Mouse (Mus musculus): ENCODE measurements around the gene Prr5l.
A peak's percentile ranks its signal among the peaks of the same experiment; 100 is the strongest.

Gene Prr5l

GRCm38 (mm10) chr2:101882998-101883397 lies at the start of gene Prr5l:
TSS of gene Prr5l (minus strand) at chr2:101883027.
- no peak for DNase-seq

GRCm38 (mm10) chr2:101932169-101932936 lies 49.5 kb upstream of the Prr5l start:
- peak; percentile 29 to 39 for DNase-seq

- DNase-seq, result no peak
Measured at GRCm38 (mm10) chr2:101925591-101926188, 42.9 kb upstream of the Prr5l start.

- DNase-seq, result no peak
Measured at GRCm38 (mm10) chr2:101925183-101925582, 42.4 kb upstream of the Prr5l start.

DNA sequence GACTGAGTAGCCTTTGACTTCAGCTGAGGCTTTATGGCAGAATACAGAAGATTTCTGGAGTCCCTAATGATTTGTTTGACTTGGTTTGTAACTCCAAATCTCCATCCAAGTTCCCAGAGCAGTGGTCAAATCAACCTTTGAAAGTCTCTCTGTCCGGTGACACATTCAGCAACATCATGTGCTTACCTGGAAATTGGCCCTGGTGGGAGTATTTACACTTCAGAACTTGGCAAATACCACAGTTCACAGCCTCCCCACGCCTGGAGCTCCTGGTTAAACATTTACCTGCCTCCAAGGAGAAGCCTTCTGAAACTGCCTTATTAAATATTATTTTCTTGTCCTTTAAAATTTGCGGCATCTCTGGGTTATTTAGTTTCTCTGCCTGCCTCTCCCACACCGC lies 40.4 kb upstream of the Prr5l start:
- no peak for DNase-seq

- DNase-seq, result no peak
Measured at GRCm38 (mm10) chr2:101922302-101922701, 39.5 kb upstream of the Prr5l start.

DNA sequence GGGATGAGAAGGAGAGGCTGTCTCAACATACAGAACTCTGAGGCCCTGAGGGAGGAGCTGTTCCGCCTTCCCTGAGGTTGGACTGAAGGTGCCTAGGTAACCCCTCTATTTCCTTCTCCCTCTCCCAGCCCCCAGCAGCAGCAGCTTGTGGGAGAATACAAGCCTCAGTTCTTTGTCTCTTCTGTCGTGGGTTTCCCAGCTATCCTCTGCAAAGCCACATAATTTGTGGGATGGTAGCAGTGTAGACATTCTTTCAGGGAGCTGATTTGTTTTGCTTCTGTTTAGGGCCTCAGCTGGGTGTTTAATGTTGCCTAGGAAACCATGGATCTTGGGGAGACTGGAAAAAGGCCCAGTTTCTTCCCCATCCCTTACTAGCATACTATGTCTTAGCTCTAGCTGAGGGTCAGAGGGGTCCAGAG lies 37.3 kb upstream of the Prr5l start:
- DNase-seq, result no peak

GRCm38 (mm10) chr2:101918518-101918917 lies 35.7 kb upstream of the Prr5l start:
- DNase-seq, result no peak

- peak; percentile 84 to 90 for DNase-seq
Measured at GRCm38 (mm10) chr2:101909326-101910080, 26.7 kb upstream of the Prr5l start.

DNA sequence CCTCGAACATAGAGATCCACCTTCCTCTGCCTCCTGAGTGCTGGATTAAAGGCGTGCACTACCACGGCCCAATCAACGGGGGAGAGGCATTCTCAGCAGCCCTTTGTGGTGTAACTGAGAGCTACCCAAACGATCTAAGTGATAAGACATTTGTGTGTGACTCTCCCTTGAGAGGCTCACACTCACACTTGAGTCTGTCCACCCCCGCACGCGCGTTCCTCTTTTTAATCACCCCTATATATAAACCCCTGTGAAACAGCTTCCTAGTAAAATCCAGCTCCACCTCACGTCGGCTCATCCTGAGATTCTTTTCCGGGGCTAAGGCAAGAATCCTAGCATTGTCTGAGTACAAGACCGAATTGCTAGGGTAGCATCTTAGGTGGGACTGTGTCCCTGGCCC lies 25.9 kb upstream of the Prr5l start:
- DNase-seq, result no peak

GRCm38 (mm10) chr2:101907386-101908022 lies 24.7 kb upstream of the Prr5l start:
- DNase-seq, result peak; percentile 90 to 92

DNA sequence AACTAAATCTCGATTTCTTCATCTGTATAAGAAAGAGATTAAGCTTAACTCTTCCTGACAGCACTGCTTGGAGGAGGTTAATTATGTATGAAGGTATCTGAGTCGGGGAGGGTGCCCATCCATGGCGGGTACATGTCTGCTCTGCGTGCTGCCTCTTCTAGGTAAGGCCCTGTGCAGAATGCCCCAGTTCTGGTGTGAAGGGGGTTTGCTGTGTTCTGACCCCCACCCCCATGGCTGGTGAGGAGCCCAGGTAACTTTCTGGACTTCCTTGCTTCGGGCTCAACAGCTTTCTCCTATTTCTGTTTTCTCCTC lies 23.5 kb upstream of the Prr5l start:
- no peak for DNase-seq

- DNase-seq, result peak; percentile 89 to 94
Measured at GRCm38 (mm10) chr2:101905534-101906378, 22.9 kb upstream of the Prr5l start.

GRCm38 (mm10) chr2:101902196-101902595 lies 19.4 kb upstream of the Prr5l start:
- DNase-seq, result peak in 1 of 2 experiments; percentile 39

- no peak for DNase-seq
Measured at GRCm38 (mm10) chr2:101896425-101897204, 13.8 kb upstream of the Prr5l start.

DNA sequence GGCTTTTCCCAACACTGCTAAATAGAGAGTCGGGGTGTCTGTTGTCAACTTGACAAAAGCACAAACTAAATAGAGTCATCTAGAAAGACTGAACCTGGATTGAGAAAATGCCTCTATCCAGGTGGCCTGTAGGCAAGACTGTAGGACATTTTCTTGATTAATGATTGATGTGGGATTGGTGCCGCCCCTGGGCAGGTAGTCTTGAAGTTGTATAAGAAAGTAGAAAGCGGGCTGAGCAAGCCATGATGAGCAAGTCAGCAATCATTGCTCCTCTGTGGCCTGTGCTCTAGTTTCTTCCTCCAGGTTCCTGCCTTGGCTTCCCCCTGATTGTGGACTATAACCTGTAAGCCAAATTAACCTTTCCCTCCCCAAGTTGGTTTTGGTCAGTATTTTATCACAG lies 11.3 kb upstream of the Prr5l start:
- DNase-seq, result no peak

DNA sequence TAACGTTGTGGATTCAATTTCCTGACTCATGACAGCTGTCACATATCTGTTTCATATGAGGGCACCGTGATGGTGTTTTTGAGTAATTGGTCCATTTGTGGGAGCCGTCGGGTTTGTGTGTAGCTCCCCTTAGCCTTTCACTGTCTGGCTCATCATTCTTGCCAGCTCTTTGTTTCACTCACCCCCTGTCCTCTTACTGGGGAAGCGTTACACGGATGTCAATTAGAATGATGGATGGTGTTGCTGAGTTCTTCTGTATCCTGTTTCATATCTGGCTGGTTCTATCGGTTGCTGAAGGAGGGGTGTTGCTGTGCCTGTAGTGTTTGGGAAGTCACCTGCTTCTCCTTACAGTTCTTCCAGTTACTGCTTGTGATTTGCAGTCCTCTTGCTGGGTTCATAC lies 8.3 kb upstream of the Prr5l start:
- no peak for DNase-seq

- DNase-seq, result no peak
Measured at GRCm38 (mm10) chr2:101888886-101889285, 6.1 kb upstream of the Prr5l start.

- DNase-seq, result peak; percentile 92 to 93
Measured at GRCm38 (mm10) chr2:101885768-101886438, 3.1 kb upstream of the Prr5l start, which contains the start of gene Commd9. TSS of gene Commd9 (plus strand) at chr2:101886247.

DNA sequence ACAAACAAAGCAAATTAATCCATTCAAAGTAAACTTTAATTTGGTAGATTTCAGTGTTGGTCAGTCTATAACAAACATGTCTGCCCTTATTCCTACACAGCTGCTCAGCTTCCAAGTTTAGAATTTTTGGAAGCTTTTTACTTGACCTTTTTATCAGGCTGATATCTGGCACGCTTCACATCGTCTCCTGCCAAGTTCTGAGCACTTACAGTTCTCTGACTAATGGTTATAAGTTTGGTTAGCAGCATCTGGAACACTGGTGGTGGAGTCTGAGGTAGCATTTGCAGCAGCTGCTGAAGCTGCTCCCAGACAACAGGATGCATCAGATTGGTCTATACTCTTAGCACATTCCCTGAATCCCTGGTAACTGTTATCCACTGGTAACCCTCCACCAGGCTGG lies 1.5 kb upstream of the Prr5l start:
- no peak for DNase-seq
